Mouse (Mus musculus): ENCODE results near the gene Vmn1r35.
"Not testable (repeated sequence)": the region's sequence is repeated elsewhere in the genome, so short reads cannot be mapped to it uniquely, and the experiment has no call there.

Gene Vmn1r35

GRCm38 (mm10) chr6:66685806-66686205 lies at the start of gene Vmn1r35:
Vmn1r35 (minus strand) TSS chr6:66685906.
- no peak for DNase-seq (ENCODE audit: extremely low spot score)

DNA sequence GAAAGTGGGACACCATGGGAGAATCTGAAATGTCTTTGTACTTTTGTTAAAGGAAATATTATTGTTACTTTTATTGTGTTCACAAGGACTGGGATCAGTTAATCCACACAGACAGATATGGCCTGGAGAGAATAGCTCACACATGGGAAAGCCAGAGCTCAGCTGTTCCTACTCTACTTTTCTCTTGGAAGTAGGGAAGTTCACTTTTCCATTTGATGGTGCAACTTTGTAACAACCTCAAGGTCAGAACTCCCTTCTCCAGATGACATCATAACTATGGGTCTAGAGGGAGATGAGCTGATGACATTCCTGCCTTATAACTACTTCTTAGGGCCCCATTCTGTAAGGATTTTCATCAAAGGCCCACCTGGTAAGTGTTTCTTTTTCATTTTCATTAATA lies 43.4 kb upstream of the Vmn1r35 start, which contains the start of gene Vmn1r37:
TSS of gene Vmn1r37 (plus strand) at position 301 of the 400 bp plus-strand sequence.
- DNase-seq (ENCODE audit: extremely low spot score) = not testable (repeated sequence)

- not testable (repeated sequence) for DNase-seq (ENCODE audit: extremely low spot score)
Measured at GRCm38 (mm10) chr6:66719068-66719467, 33.4 kb upstream of the Vmn1r35 start, which contains the start of gene Vmn1r36. Vmn1r36 (minus strand) TSS chr6:66719168.

DNA sequence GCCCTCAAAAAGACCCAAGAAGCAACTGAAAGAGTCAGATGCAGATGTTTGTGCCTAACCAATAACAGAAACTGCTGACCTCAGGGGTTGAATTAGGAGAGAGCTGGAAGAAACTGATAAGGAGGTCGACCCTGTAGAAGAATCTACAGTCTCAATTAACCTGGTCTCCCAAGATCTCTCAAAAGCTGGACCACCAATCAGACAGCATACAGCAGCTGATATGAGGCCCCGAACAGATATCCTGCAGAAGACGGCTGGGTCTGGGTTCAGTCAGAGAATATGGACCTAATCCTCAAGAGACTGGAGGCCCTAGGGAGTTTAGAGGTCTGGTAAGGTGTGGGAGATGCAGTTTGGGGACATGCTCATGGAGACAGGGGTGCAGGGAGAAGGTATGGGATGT lies 28.1 kb upstream of the Vmn1r35 start:
- DNase-seq (ENCODE audit: extremely low spot score) = no peak

GRCm38 (mm10) chr6:66708901-66709300 lies 23.2 kb upstream of the Vmn1r35 start:
- no peak for DNase-seq (ENCODE audit: extremely low spot score)

GRCm38 (mm10) chr6:66643779-66644178 lies 41.9 kb downstream of the Vmn1r35 start, which contains the start of gene Vmn1r34:
Vmn1r34 (minus strand) TSS chr6:66643879.
- no peak for DNase-seq (ENCODE audit: extremely low spot score)
